Mouse (Mus musculus): Measurements from ENCODE around the gene Gabbr1. TPM values are rescaled to one million over a fixed set of nuclear protein-coding genes. Genes with fewer than 3 reads are reported as not detected.

Gabbr1 gene
- total and polyA plus RNA-seq, 3 experiments = 2.1 to 11.6 (median 4.7) TPM

GRCm38 (mm10) chr17:37075766-37076165 is 30.0 kb downstream of the Gabbr1 start:
- Histone ChIP-seq H3K27ac (ENCODE audit: insufficient read depth, low read depth) (no peak overlapping the region), H3K4me2 (ENCODE audit: insufficient read depth, low read depth, poor library complexity, severe bottlenecking) (no peak overlapping the region), H3K4me1 (ENCODE audit: control insufficient read depth in 1 of 2, insufficient read depth in 2 of 2) (peaks cover 0 to 8% of the 10 kb centered on the region in 2 experiments; a peak in 1 of 4 replicates), H3K36me3 (replicated peaks in 1 of 2; ENCODE audit: control insufficient read depth in 1 of 2, insufficient read depth in 1 of 2, low read length in 1 of 2) (peaks cover 18 to 58% of the 10 kb centered on the region in 2 experiments), H3K9me3 (replicated peaks; ENCODE audit: low read length) (no peaks in the 10 kb centered on the region), H3K9ac (ENCODE audit: insufficient read depth, low read depth) (no peak overlapping the region), H3K27me3 (replicated peaks) (no peaks in the 10 kb centered on the region), H3K79me2 (replicated peaks; ENCODE audit: control insufficient read depth, extremely low read depth, insufficient read depth, poor library complexity, severe bottlenecking) (no peaks in the 10 kb centered on the region), H3K4me3 (replicated peaks in 1 of 3; ENCODE audit: low read depth in 2 of 3, low read length in 2 of 3, poor library complexity in 1 of 3) (no peak overlapping the region)
- dilution Hi-C loops (cut with MboI; ENCODE audit: extremely low pct_ligation_motif_present, extremely low pct_unique_long_range_greater_than_20kb, low sequenced_read_pairs) (no loop called here), in situ Hi-C loops (cut with MboI; ENCODE audit: low pct_ligation_motif_present, low pct_unique_long_range_greater_than_20kb, low sequenced_read_pairs) (loop anchor here (5.0 kb wide), 1 partner anchor 127 kb away; the partner anchor contains the start of gene Olfr94)
- no peak for DNase-seq (ENCODE audit: extremely low read depth)
- TF ChIP-seq POLR2AphosphoS2 (IDR thresholded peaks at IDR 0.05; ENCODE audit: low read depth, low read length) = no peak

GRCm38 (mm10) chr17:37078193-37078592 is 32.4 kb downstream of the Gabbr1 start:
- no peak for DNase-seq (ENCODE audit: extremely low read depth)
- dilution Hi-C loops (cut with MboI; ENCODE audit: extremely low pct_ligation_motif_present, extremely low pct_unique_long_range_greater_than_20kb, low sequenced_read_pairs) (no loop called here), in situ Hi-C loops (cut with MboI; ENCODE audit: low pct_ligation_motif_present, low pct_unique_long_range_greater_than_20kb, low sequenced_read_pairs) (loop anchor here (5.0 kb wide), 1 partner anchor 124 kb away; the partner anchor contains the start of gene Olfr94)
- H3K36me3 ChIP-seq (replicated peaks in 1 of 2; ENCODE audit: control insufficient read depth in 1 of 2, insufficient read depth in 1 of 2, low read length in 1 of 2) = peaks cover 10 to 37% of the 10 kb centered on the region in 2 experiments
- no peak overlapping the region for H3K4me3 ChIP-seq (replicated peaks in 1 of 3; ENCODE audit: low read depth in 2 of 3, low read length in 2 of 3, poor library complexity in 1 of 3)
- H3K27ac ChIP-seq (ENCODE audit: insufficient read depth, low read depth) = no peak overlapping the region
- no peaks in the 10 kb centered on the region for H3K27me3 ChIP-seq (replicated peaks)
- H3K9me3 ChIP-seq (replicated peaks; ENCODE audit: low read length) = no peaks in the 10 kb centered on the region
- no peak overlapping the region for H3K9ac ChIP-seq (ENCODE audit: insufficient read depth, low read depth)
- no peak overlapping the region for H3K4me2 ChIP-seq (ENCODE audit: insufficient read depth, low read depth, poor library complexity, severe bottlenecking)
- H3K4me1 ChIP-seq (ENCODE audit: control insufficient read depth in 1 of 2, insufficient read depth in 2 of 2) = peaks cover 0 to 10% of the 10 kb centered on the region in 2 experiments; a peak in 1 of 4 replicates
- no peaks in the 10 kb centered on the region for H3K79me2 ChIP-seq (replicated peaks; ENCODE audit: control insufficient read depth, extremely low read depth, insufficient read depth, poor library complexity, severe bottlenecking)
- TF ChIP-seq RAD21 (IDR thresholded peaks at IDR 0.05; ENCODE audit: low read depth, low read length) = no peak
- no peak for TF ChIP-seq USF1 (IDR thresholded peaks at IDR 0.05; ENCODE audit: low read depth, low read length)
- TF ChIP-seq ZMIZ1 (IDR thresholded peaks at IDR 0.05; ENCODE audit: low read depth, low read length) = no peak
- no peak for TF ChIP-seq JUND (conservative IDR thresholded peaks at IDR 0.05; ENCODE audit: low read depth, low read length)
- no peak for TF ChIP-seq E2F4 (IDR thresholded peaks at IDR 0.05; ENCODE audit: insufficient replicate concordance, low read depth, low read length)
- TF ChIP-seq ELF1 (IDR thresholded peaks at IDR 0.05; ENCODE audit: low read depth, low read length) = no peak
- TF ChIP-seq NELFE (IDR thresholded peaks at IDR 0.05; ENCODE audit: low read depth, low read length) = no peak
- no peak for TF ChIP-seq CTCF (conservative IDR thresholded peaks at IDR 0.05 in 1 of 2, IDR thresholded peaks at IDR 0.05 in 1 of 2; ENCODE audit: low read depth in 2 of 2, low read length in 2 of 2)
- no peak for TF ChIP-seq MXI1 (IDR thresholded peaks at IDR 0.05; ENCODE audit: low read depth, low read length)
- TF ChIP-seq MAFK (IDR thresholded peaks at IDR 0.05; ENCODE audit: insufficient replicate concordance, low read length) = no peak
- no peak for TF ChIP-seq TCF12 (IDR thresholded peaks at IDR 0.05; ENCODE audit: low read depth, low read length)
- no peak for TF ChIP-seq JUN (IDR thresholded peaks at IDR 0.05; ENCODE audit: insufficient read depth, low read depth, low read length)
- TF ChIP-seq TBP (conservative IDR thresholded peaks at IDR 0.05; ENCODE audit: low read depth, low read length) = no peak
- no peak for TF ChIP-seq ZNF384 (IDR thresholded peaks at IDR 0.05; ENCODE audit: low read depth, low read length)
- no peak for TF ChIP-seq MAZ (IDR thresholded peaks at IDR 0.05; ENCODE audit: low read depth, low read length)
- no peak for TF ChIP-seq KAT2A (IDR thresholded peaks at IDR 0.05; ENCODE audit: insufficient replicate concordance, low read length)
- no peak for TF ChIP-seq EP300 (IDR thresholded peaks at IDR 0.05; ENCODE audit: low read length)
